Mouse (Mus musculus) C2C12 (cell line): ENCODE data around the gene Kat6b.

Experiments used
- CEBPB ChIP-seq: IDR thresholded peaks from one replicate; pipeline ENCODE4 v1.6.1; 2011; ENCODE audit warnings: low read depth, mild to moderate bottlenecking, control low read depth, moderate library complexity
- CTCF ChIP-seq: IDR thresholded peaks from one replicate; pipeline ENCODE4 v1.5.1; 2011; ENCODE audit not compliant: control insufficient read depth, insufficient read depth, insufficient read length
- MAX ChIP-seq: IDR thresholded peaks from one replicate; pipeline ENCODE4 v1.6.1; 2011; ENCODE audit warnings: mild to moderate bottlenecking, control low read depth
- MYOD1 ChIP-seq: IDR thresholded peaks from one replicate; pipeline ENCODE4 v1.6.1; 2011; ENCODE audit warnings: low read depth; ENCODE audit not compliant: control insufficient read depth, insufficient read length
- MYOG ChIP-seq: IDR thresholded peaks from one replicate; pipeline ENCODE4 v1.6.1; 2011; ENCODE audit not compliant: control insufficient read depth, insufficient read length; ENCODE audit errors: extremely low read depth
- USF1 ChIP-seq: IDR thresholded peaks from one replicate; pipeline ENCODE4 v1.6.1; 2011; ENCODE audit warnings: low read depth, mild to moderate bottlenecking, control low read depth, moderate library complexity

DNA sequence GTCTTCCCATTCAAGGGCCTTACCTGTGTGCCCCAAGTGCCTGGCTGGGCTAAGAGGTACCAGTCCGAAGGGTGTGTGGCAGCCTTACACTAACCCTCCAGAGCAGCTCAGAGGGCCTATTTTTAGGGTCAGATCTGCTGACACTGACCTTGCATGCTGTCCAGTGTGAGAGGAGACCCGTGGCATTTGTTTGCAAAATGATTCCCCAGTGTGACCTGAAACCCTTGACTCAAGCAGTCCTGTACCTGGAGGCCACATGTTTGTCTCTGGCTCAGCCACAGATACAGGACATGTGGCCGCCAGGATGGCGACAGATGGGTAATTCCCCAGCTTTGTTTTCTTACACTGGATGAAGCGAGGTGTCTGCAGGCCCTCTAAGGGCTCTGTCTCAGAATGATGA lies 233.3 kb downstream of the Kat6b start, which contains the start of gene Dupd1:
- TF ChIP-seq MYOG (no peak), CTCF (no peak), CEBPB (no peak), MAX (no peak), USF1 (no peak), MYOD1 (no peak)
